In the genomic region with DNA sequence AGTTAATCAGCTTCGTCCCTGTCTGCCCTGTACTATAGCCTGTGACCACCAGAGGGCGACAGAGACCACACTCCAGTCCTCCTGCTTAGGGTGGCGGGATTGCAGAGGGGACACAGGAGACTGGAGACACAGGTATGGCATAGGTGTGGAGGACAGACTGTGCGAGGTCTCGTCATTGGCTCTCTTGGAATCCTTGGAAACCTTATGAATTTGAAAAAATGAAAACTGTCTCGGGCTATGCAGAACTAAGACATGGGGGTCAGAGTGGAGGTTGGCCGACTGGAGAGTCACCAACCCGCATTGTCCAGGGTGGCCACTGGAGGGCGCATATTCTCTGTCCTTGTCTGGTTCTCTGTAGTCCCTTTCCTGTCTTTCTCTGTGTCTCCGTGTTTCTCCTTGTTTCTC, we compare ENCODE assay signal across 8 mouse cellular contexts. TPM values are rescaled to one million over a fixed set of nuclear protein-coding genes. Genes with fewer than 3 reads are reported as not detected.
DNase-seq lines count a peak whose midpoint lies in the region; ATAC-seq lines count a peak whose summit lies in the region.

No protein-coding gene starts in this region.

- H3K4me1 ChIP-seq in hindbrain, embryonic 15.5 days (replicated peaks): peaks cover 44% of the 10 kb centered on the region

- 0 out of 2 replicates have a peak overlapping the region, but pooled peaks have one; percentile 8 for H3K4me3 ChIP-seq in hindbrain, embryonic 15.5 days

- no peaks in the 10 kb centered on the region for H3K9me3 ChIP-seq in hindbrain, embryonic 15.5 days

- H3K27ac ChIP-seq in hindbrain, embryonic 15.5 days (replicated peaks): peak overlapping the region; percentile 54

- WGBS in hindbrain, embryonic 15.5 days: under 1% methylated on average over 10 of the region's 10 CpGs

- peak; percentile 69 for DNase-seq in T-cell, adult 2 months (ENCODE audit: low spot score)
- DNase-seq in cerebellum, postnatal 25 days: peak; percentile 94 to 95
- peak; percentile 90 to 95 for DNase-seq in frontal cortex, postnatal 36 days (ENCODE audit: low spot score in 2 of 2)
- peak; percentile 88 to 91 for DNase-seq in layer of hippocampus, postnatal 36 days
- DNase-seq in lung, postnatal 36 days: peak; percentile 93
- peak; percentile 92 for DNase-seq in retina, postnatal 1 day
- DNase-seq in thymus, postnatal 4 days: peak; percentile 93

- no peaks in the 10 kb centered on the region for H3K36me3 ChIP-seq in hindbrain, embryonic 15.5 days

- H3K4me2 ChIP-seq in hindbrain, embryonic 15.5 days: peak overlapping the region; percentile 51

- peak; percentile 68 for ATAC-seq in hindbrain, embryonic 15.5 days (ENCODE audit: low FRiP score, low read depth)

- H3K27me3 ChIP-seq in hindbrain, embryonic 15.5 days: no peaks in the 10 kb centered on the region

- no peak overlapping the region for H3K9ac ChIP-seq in hindbrain, embryonic 15.5 days

RNA-seq across cellular contexts. Expression of a gene that starts 1.8 kb away (rescaled TPM):
- polyA plus RNA-seq in hindbrain, embryonic 15.5 days (2015; fragmentation: Nextera tagmentation; extraction: Ambion mirVana): 1.5 and 2.2 TPM in 2 replicates
- total RNA-seq in layer of hippocampus, postnatal 36 days (2021): under 1 TPM; 0.30 to 0.53 TPM

RNA-seq across cellular contexts. Expression of a gene that starts 49.2 kb away (rescaled TPM):
- polyA plus RNA-seq in hindbrain, embryonic 15.5 days (2015; fragmentation: Nextera tagmentation; extraction: Ambion mirVana): 15.4 and 20.1 TPM in 2 replicates
- 100 to 1,000 TPM; 147 to 155 TPM for total RNA-seq in layer of hippocampus, postnatal 36 days (2021)

Comparison
In these comparisons a context has a peak if more than half of its experiments do, and no peak if none do; other contexts are left out.
1. Peak in every context shown above with its lines: DNase-seq, ATAC-seq, H3K4me3 ChIP-seq and H3K27ac ChIP-seq.